Mouse (Mus musculus) ES-E14 (cell line): Measurements from ENCODE around the gene Lipa.

Experiments used
- CHD2 ChIP-seq: IDR thresholded peaks from 2 replicates; pipeline ENCODE4 v1.6.1; 2014; ENCODE audit warnings: mild to moderate bottlenecking, low read depth, low read length, inconsistent platforms
- HCFC1 ChIP-seq: IDR thresholded peaks from 2 replicates; pipeline ENCODE4 v1.6.1; 2012; ENCODE audit warnings: low read length, inconsistent platforms, borderline replicate concordance; ENCODE audit not compliant: insufficient read depth
- MAFK ChIP-seq: IDR thresholded peaks from 2 replicates; pipeline ENCODE4 v1.6.1; 2014; ENCODE audit warnings: mild to moderate bottlenecking, low read depth, low read length, inconsistent platforms; ENCODE audit not compliant: insufficient read depth
- ZC3H11A ChIP-seq: IDR thresholded peaks from 2 replicates; pipeline ENCODE4 v1.6.1; 2012; ENCODE audit warnings: low read depth, mild to moderate bottlenecking, inconsistent platforms, low read length, borderline replicate concordance
- ZNF384 ChIP-seq: IDR thresholded peaks from 2 replicates; pipeline ENCODE4 v1.6.1; 2012; ENCODE audit warnings: low read depth, low read length, inconsistent platforms

DNA sequence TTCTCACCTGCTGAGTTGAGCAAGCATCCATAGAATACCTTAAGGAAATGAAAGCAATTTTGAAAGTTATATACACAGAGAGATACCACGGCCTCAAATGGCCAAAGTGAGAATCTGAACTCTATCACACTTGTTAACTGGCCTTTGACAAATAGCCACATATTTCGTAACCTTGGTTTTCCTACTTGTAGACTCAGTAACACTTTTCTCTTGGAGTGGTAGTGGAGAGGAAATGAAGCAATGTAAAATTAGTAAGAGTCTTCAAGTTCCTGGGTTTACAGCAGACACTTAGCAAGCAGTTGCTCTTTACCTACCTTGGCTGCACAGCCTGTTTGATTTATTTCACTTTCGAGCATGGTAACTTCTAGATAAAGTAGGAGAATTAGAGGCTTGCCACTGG lies 82.5 kb downstream of the Lipa start:
- TF ChIP-seq HCFC1 = no peak
- TF ChIP-seq ZNF384 = no peak
- TF ChIP-seq MAFK = no peak
- no peak for TF ChIP-seq CHD2
- TF ChIP-seq ZC3H11A = no peak
